ENCODE assay signal across 9 mouse cellular contexts in genomic region chr2:162867516-162868029, GRCm38 (mm10).
A peak's percentile ranks its signal among the peaks of the same experiment; 100 is the strongest.
DNase-seq lines count a peak whose midpoint lies in the region; ATAC-seq and TF ChIP-seq lines count a peak whose summit lies in the region.
"Had no signal": no experiment of that assay in that cellular context is flagged by ENCODE, and none has a peak within 500 bp of the region (broad histone marks: within the 10 kb centered on the region; RNA-seq: fewer than 3 reads in every experiment).

No protein-coding gene starts in this region.

- WGBS in hindbrain, embryonic 10.5 days = 4% methylated on average over 15 of the region's 15 CpGs
- WGBS in midbrain, embryonic 12.5 days = 2% methylated on average over 15 of the region's 15 CpGs

- TF ChIP-seq POLR2A in brain, embryonic 14.5 days (IDR thresholded peaks at IDR 0.05; ENCODE audit: borderline replicate concordance, extremely low read depth, insufficient read depth, insufficient read length, poor library complexity, severe bottlenecking) = no peak

- H3K36me3 ChIP-seq in hindbrain, embryonic 10.5 days = no peaks in the 10 kb centered on the region
- no peaks in the 10 kb centered on the region for H3K36me3 ChIP-seq in midbrain, embryonic 12.5 days
- H3K36me3 ChIP-seq: liver, embryonic 15.5 days had no signal

- peaks cover 3% of the 10 kb centered on the region; the same call in 1 of the 2 replicates for H3K27me3 ChIP-seq in hindbrain, embryonic 10.5 days (ENCODE audit: insufficient read depth, poor library complexity, severe bottlenecking)
- peaks cover 4% of the 10 kb centered on the region; the same call in 1 of the 2 replicates for H3K27me3 ChIP-seq in midbrain, embryonic 12.5 days

- DNase-seq in frontal cortex, postnatal 25 days (ENCODE audit: low spot score in 2 of 2) = no peak
- peak; percentile 47 for DNase-seq in brain, embryonic 14.5 days (ENCODE audit: low read depth)
- DNase-seq in hindbrain, embryonic 10.5 days (ENCODE audit: low spot score) = peak; percentile 15
- DNase-seq in cerebellum, adult 18-20 months = no peak
- DNase-seq in gastrocnemius, postnatal 10 days = no peak
- DNase-seq in left cerebral cortex, adult 8-10 months (ENCODE audit: low spot score in 2 of 2) = no peak

- no peaks in the 10 kb centered on the region for H3K9me3 ChIP-seq in hindbrain, embryonic 10.5 days
- H3K9me3 ChIP-seq in midbrain, embryonic 12.5 days = no peaks in the 10 kb centered on the region
- H3K9me3 ChIP-seq: liver, embryonic 15.5 days had no signal

- H3K27ac ChIP-seq in hindbrain, embryonic 10.5 days = no peak overlapping the region
- H3K27ac ChIP-seq in midbrain, embryonic 12.5 days (replicated peaks) = no peak overlapping the region
- H3K27ac ChIP-seq: liver, embryonic 15.5 days had no signal

- no peak for TF ChIP-seq CTCF in brain, embryonic 14.5 days (IDR thresholded peaks at IDR 0.05; ENCODE audit: borderline replicate concordance, extremely low read depth, insufficient read depth, insufficient read length)

- 0 out of 2 replicates have a peak overlapping the region, but pooled peaks have one; percentile 20 for H3K9ac ChIP-seq in midbrain, embryonic 12.5 days (replicated peaks)
- H3K9ac ChIP-seq: liver, embryonic 15.5 days had no signal

- H3K4me2 ChIP-seq in midbrain, embryonic 12.5 days (replicated peaks) = peak overlapping the region; percentile 64
- H3K4me2 ChIP-seq: liver, embryonic 15.5 days had no signal

- peak overlapping the region; percentile 53 for H3K4me3 ChIP-seq in hindbrain, embryonic 10.5 days
- peak overlapping the region; percentile 40 for H3K4me3 ChIP-seq in midbrain, embryonic 12.5 days
- H3K4me3 ChIP-seq: liver, embryonic 15.5 days had no signal

- peak; percentile 65; the same call in 1 of the 2 replicates for ATAC-seq in frontal cortex, adult (ENCODE audit: low TSS enrichment)
- ATAC-seq in midbrain, embryonic 12.5 days (ENCODE audit: low FRiP score, low read depth) = peak; percentile 66; the same call in 1 of the 2 replicates

- H3K4me1 ChIP-seq in hindbrain, embryonic 10.5 days (replicated peaks) = peaks cover 10% of the 10 kb centered on the region
- peaks cover 11% of the 10 kb centered on the region for H3K4me1 ChIP-seq in midbrain, embryonic 12.5 days
- H3K4me1 ChIP-seq: liver, embryonic 15.5 days had no signal

Comparison
In these comparisons a context has a peak if more than half of its experiments do, and no peak if none do; other contexts are left out.
1. DNase-seq: peak in brain, embryonic 14.5 days (single experiment) and hindbrain, embryonic 10.5 days (single experiment); none in frontal cortex, postnatal 25 days (0 of 2), cerebellum, adult 18-20 months (0 of 2), gastrocnemius, postnatal 10 days (single experiment) and left cerebral cortex, adult 8-10 months (0 of 2).